Mouse (Mus musculus) layer of hippocampus, adult 9-11 months (tissue): ENCODE measurements at regions not wholly inside any gene's neighbourhood (a gene's known extent, or its start where the extent isn't known, plus 50 kb on each side); places are given as distances from the start of the nearest gene placed in this dataset.
A peak's percentile ranks its signal among the peaks of the same experiment; 100 is the strongest.

ENCODE experiments used
- DNase-seq: peaks from one replicate; pipeline ENCODE4 v3.0.0; 2022

DNA sequence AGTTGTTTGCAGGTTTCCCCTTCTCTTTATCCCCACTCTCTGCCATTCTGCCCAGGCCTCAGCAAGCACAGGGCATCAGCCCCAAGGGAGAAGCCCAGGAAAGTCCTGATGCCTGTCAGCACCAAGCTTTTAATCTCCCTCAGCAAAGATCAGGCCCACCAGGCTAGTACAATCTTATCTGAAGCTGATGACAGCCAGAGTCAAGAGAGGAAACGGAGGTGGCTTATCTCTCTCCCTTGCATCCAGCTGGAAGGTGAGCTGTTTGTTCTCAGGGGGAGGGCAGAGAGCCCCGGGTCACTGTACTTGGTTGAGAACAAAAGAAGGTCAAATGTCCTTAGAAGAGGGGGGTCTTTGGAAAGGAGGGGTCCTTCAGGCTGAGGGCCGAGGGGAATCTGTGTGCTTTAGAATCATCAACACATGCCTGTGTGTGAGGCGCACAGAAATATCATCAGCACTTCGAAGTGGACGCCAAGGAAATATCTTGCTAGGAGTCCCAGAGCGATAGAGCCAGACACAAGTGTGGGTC is 246.8 kb downstream of the Rybp start:
- no peak for DNase-seq

DNA sequence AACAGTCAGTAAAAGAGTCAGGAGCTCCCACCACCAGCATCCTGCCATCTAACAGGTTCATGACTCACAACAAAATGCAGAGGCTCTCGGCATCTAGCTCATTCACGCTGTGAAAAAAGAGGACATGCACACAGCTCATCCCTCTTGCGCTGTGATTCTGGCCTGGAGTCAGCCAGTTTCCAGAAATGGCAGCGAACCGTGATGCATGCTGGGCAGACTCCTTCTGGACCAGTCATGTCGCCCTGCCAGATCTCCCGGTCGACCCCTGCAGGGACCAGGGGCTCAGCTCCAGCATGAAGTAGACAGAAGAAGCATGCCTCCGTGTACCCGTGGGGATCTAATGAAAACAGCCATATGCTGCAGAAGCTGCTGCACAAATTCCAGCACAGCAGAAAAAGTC is 254.6 kb downstream of the Rybp start:
- DNase-seq, result peak; percentile 21

DNA sequence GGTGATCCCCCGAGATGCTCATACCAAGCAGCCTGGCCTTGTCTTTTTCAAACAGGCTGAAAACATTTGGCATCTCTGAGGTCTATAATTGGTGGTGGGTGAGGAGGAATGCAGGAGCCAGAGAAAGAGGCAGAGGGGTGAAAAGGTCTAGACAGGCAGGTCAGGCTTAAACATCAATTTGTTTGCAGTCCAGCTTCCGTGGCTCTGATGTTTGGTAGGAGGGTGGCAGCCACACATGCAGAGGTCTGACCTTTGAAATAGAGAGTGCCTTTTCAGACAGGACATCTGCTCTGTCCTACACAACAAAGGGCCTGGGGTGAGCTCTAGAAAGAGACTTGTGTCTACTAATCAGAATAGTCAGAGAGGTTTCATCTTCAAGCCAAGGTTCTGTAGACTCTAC is 256.8 kb downstream of the Rybp start:
- no peak for DNase-seq

DNA sequence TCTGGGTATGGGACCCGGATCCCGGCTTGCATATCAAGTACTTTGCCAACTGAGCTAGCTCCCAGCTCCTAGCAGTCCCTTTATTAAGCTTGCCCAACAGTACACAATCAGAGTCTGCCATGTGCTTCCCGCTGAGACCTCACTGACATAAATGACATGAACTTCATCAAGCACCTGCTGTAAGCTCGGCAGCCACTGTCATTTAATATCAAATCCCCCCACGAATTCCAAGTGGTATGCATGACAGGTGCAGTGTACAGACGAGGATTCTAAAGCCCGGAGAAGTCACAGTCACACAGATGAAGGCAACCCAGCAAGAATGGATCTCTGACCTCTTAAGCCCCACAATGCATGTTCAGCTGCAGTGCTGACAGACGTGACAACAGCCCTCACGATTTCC is 257.3 kb downstream of the Rybp start:
- DNase-seq, result no peak

DNA sequence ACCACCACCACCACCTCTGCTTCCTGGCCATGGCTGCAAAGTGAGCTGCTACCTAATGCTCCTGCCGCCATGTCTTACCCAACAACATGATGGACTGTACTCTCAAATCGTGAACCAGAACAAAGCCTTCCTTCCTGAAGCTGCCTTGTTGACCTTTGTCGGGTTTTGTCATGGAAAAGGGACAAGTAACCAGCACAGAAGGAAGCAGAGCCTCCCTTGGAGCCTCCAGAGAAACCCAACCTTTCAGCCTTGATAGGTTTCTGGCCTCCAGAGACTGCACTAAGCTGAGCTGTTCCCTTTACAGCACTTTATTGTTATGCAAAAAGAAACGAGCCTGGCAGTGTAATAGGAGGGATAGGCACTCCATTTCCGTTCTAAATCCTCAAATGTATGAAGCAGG is 259.8 kb downstream of the Rybp start:
- DNase-seq, result no peak

DNA sequence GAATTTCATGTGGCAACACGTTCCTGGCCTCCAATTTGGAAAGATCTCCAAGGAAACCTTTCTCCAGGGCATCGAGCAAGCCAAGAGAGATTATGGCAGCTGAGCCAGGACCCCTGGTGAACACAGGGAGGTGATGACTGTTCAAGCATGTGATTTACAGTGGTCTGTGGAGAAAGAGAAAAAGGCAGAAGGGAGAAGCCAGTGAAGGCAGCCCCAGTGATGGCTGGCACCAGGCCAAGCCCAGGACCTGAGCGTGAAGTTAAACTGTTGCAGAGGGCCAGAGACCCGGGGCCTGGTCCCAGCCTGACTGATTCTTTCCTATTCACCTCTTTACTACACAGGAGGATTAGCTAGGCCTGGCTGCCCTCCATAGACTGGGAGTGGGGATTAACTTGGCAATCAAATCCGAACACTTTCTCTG is 261.7 kb downstream of the Rybp start:
- no peak for DNase-seq

DNA sequence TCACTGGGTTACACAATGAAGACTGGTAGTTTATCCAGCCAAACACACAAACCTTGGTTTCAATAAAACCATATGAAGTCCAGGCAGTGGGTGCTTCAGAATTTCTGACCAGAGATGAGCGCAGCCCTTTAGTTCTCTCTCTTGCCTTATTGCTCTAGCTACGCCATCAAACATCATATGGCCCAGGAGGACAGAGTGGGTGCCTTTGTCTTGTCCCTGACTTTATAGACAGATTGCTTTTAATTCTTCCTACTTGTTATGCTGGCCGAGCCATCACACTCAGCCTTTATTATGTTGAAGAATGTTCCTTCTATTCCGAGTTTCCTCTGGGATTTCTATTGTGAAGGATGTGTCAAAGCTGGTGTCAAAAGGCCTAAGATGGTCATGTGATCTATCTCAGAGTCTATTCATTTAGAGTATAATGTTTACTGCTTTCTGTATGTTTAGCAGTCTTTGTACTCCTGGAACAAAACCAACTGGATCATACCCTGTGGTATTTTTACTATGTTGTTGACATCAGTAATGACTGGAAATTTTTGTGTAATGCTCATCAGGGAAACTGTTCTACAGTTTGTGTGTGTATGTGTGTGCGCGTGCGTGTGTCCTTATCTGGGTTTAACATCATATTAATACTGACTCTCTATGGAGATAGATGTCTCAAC is 263.7 kb downstream of the Rybp start:
- no peak for DNase-seq

DNA sequence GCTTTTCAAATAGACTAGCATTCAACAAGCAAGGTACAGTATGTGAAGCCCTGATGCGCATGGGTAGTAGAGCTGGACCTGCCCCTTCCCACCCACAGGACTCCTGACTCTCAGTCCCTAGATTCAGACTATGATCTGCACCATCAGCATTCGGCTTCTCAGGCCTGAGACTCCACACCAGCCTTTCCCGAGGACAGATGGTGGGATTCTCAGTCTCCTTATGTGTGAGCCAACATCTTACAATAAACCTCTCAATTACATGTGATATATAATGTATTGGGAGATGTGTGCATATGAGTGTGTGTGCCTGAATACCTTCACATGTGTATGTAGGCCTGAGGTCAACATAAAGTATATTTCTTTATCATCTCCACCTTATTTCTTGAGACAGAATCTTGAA is 268.3 kb downstream of the Rybp start:
- no peak for DNase-seq

DNA sequence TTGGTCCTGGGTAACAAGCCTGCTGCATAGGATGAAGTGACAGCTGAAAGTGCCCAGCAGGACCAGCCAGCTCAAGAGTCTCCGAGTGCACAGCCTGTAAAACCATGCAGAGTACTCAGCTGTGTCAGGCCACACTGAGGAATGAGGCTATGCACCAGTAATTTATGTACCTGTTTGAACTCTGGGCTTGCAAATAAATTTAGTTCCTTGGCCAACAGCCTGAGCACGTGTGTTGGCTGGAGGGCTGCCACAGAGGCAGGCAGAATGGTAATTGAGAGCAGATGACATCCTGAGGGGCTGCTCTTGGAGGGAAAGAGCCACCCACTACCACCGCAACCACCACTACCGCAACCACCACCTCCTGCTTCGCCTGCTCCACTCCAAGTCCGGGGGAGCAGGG is 273.3 kb downstream of the Rybp start:
- DNase-seq, result no peak

DNA sequence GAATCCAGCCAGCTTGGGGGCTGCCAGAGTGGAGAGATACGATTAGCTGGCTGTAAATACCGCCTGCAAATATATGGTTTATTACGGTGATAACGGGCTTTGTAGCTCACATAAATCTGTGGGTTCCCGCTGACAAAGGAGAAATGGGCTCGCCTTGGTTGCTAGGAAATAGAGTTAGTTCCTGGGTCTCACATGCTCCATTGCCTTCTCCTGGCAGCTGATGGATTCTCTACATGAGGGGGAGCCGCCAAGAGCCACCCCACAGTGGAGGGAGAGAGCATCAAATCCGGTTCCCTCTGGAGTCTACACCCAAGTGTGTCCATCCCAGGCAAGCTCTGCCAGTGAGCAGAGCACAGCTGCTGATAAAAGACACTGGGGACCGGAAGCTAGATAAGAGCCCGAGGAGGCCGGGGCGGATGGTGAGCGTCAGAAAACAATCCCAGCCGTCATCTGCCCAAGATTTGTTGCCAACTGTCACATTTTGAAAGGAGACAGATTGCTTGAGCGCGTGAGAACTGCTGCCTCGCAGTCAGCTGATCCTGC is 275.7 kb downstream of the Rybp start:
- peak; percentile 69 for DNase-seq

DNA sequence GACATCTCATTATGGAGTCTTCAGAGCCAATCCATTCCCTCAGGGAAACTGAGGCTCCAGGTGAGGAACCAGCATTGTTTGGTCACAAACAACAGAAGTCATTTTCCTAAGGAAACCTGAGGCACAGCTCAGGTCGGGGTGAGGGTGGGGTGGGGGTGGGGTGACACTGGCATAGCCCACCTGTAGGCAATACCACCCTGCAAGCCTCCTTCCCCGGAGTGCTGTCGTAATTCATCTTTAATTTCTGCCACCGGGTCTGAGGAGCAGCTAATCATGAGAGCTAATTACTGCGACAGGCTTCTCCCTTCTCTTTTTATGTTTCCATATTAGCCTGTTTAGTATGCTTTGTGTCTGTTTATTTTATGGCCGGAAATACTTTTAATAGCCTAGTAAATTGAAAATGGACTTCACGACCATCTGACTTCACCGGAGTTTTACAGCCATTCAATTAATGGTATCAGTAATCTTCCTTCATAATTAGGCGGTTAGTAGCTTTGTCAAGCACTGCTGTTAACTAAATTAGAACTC is 276.3 kb downstream of the Rybp start:
- DNase-seq, result no peak

DNA sequence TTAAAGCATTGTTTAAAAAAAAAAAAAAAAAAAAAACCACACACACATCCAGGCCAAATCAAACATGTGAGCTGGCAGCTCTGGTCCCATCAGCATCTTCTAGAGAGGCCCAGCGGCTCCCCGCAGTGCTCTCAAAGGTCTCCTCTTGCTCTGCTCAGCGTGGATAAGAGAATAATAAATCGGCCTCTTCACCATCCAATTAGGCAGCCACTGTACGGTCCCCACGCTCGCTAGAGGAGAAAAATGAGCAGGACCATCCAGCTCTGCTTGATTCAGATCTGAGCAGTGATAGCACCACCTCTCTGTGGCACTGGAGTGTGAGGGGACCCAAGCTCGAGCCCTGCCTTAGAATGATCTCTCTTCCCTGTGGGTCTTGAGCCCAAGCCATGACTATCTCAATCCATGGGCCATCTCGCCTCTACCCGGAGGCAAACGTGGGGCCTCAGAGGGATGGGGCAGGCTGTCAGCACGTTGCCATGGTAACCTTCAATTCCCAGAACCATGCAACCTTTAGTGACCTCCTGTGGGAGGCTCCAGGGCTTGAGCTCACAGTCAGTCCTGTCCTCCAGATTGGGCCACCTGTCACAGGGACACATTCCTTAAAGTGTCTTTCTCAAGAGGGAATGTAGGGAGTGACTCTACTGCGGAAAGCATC is 273.6 kb upstream of the Prok2 start:
- DNase-seq, result no peak

DNA sequence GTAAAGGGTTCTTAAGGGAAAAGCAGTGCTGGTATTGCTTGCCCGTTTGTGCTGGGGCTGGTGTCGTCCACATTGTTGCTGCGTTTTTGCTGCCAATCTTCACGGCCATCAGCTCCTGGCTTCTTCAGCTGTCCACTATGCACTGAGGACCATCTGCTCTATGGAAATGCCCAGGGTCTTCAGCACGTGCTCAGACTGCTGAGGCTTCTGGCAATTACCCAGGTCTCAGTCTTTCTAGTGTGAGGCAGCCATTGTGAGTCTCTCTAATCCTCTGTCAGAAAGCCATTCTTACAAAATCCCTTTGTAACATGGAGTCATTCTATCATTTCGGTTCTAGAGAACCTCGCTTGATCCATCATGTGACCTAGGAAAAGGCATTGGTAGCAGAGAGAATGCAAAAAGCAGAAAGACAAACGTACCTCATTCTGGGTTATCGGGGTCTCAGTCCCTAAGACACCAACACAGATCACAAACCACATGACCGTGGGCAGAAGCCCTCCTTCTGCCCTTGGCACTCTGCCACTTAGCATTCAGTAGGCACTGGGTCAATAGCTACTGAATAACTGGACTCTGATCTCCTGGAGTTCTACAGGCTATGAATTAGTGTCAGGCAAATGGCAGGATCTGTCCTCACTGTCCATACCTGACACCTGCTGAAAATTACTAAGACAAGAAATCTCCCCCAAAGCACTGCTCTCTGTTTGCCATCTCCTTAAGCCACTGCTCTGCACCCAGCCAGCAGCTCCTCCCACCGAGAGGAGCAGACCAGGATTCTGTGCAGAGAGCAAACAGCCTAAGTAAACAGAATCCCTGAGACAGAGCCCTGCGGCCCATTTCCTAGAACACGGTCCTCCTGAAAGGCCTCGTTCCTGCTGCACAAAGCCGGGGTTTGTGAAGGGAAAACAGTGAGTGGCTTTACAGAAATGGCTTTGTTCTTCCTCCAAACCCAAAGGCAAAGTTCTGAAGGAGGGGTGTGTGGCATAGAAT is 270.1 kb upstream of the Prok2 start:
- no peak for DNase-seq

DNA sequence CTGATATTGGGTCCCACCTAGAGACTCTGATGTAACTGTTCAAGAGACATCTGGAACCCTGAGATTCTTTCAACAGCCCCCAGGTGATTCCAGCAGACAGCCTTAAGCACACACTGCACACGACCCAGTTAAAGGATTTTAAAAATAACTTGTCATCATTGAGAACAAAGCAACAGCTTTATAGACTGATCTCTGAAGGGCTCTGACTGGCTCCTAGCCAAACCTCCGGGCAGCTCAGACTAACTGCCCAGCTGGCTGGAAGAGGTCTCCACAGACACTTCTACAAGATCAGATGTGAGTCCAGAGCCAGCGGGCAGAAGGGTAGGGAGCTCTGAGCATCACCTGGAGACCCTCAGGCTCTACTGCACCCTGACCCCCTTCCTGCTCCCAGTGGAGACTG is 267.8 kb upstream of the Prok2 start:
- no peak for DNase-seq

DNA sequence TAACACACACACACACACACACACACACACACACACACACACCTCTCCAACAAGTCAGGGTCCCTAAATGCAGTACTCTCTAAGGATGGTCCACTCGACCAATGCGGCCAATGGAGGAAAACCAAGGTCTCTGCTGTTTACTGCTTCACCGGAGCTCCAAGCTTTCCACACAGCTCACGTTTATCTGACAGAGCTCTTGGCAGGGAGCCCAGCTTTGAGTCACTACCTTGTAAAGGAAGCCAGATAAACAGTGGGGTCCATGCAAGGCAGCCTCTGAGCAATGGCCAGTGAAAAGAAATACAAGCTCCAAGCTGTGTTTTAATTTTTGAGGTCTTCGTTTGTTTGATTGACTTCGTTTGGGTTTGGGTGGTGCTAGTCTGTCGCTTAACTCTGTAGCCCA is 264.9 kb upstream of the Prok2 start:
- peak; percentile 18 for DNase-seq

DNA sequence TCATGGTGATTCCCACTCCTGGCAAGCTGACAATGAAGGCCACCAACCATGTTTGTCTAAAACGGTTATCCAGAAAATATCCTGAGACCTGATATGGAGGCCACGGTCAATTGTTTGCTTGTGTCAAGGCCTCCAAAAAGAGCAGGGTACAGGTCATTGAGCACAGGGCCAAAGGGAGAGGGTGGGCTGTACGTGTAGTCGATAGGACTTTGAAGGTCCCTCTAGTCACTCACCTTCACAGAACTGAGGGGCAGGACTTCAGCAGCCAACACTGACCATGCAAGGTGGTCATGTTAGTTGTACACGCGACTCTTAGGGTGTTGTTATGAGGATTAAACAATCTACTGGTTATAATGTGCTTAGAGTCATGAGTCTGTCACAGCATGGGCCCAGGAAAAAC is 264.4 kb upstream of the Prok2 start:
- no peak for DNase-seq

DNA sequence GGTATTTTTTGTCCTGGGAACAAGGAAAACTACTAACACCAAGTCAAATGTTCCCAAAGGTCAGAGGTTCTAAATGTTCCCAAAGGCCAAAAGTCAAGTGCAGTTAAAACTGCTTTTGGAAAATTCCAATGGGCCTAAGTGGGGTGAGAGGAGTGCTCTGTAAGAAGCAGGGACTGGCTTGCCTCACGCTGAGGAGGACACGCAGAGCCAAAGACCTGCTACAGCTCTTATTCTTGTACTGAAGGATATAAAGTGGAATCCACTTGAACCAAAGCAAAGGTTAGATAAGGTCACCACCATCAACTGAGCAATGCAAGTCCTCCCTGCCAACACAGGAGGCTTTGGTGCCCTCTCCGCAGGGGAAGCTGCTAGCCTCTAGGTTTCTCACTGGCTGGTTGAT is 260.3 kb upstream of the Prok2 start:
- no peak for DNase-seq

DNA sequence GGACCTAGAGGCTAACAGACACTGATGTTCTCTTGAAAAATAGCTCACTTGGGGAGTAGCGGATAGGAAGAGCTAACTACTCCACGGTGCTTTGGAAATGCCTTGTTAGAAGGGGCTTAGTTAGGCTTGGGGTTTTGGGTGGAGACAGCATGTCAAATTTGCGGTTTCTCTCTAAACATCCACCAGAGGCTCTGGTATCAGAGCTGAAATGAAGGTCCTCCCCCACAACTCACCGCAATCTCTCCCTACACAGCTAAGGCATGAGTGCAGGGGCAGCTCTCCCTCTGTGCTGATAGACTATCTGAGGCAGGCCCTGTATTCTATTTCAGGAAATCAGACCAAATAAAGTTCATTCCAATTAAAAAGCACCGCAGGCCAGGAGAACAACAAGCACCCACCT is 259.1 kb upstream of the Prok2 start:
- DNase-seq, result no peak

DNA sequence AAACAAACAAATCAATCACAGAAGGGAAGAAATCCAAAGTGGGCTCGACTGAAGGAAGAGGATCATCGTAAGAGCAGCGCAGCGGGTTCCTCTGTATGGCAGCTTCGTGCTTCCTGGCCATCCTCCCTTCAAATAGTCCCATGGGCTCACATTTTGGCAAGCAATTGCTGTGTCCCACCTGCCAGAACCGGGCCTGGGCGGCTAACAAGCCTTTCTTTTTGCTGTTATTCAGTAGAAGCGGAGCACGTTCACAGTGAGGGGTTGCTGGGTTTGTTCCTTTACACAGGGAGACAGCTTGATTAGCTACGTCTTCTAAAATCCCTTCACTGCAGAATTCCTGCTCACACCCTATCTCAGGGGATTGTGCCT is 258.6 kb upstream of the Prok2 start:
- DNase-seq, result no peak

DNA sequence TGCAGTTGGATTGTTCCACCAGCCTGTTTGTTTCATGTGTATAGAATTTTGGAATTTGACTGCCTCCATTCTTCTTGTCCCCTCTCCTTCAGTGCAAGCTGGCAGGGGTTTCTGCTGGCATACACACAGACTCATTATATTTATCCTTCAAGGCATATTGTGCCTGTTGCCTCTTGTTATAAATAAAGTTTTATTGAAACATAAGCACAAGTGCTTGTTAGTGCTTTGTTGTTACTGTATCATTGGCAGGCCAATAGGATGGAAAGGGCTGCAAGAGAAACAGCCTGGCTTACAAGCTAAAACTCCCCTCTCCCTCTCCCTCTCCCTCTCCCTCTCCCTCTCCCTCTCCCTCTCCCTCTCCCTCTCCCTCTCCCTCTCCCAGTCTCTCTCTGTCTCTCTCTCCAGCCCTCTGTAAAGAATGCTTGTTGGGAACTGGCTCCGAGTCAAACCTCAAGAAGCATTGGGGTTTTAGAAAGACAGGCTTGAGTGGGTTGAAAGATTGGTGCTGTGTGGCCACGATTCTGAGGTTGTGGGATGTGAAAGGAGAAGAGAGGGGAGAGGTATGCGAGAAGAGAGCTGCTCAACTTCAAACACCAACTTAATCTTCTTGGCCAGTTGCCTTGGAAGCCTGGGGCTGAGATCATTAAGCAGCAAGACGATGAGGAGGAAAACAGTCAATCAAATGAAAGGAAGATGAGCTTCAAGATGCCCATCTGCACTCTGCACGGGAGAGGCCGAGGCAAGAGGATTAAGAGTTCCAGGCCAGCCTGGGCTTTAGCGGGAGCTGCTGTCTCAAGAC is 258.1 kb upstream of the Prok2 start:
- DNase-seq, result no peak

DNA sequence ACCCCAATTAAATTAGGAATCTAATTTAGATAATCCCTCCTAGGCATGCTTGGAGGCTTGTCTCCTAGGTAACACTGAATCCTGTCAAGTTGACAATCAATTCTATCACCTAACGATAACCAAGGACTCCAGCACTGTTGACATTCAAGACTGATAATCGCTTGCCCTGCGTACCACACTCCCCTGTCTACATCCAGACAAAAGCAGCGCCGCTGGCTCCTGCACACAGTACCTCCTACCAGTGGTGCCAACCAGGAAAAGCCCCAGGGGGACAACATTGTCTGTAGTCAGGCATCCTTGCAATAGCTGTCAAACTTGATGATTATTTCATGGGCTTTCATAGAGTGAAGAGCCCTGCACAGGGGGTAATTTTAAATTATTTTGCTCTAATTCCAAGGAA is 253.4 kb upstream of the Prok2 start:
- no peak for DNase-seq

DNA sequence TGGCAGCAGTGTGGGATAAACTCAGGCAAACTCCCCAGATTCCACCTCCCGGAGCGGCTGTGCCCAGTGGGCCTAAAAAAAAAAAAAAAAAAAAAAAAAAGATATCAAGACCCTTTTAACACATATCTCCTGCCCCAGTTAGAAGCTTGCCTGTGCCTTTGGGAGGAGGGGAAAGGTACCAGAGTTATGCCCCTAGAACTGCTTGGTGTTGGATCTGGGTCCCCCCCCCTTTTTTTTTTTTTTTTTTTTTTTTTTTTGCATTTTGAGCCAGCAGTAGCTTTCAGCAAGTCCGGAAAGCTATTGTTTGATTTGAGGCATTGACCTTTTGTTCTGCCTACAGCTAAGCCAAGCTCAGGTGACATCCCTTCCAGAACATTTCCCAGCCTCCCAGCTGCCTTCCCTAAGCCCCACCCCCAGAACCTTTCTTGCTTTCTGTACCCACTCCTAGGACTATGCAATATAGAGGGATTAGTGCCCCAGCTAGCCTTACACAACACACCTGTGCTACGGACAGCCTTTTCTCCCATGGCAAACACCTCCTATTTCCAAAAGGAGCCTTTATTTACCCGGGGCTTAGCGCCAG is 252.1 kb upstream of the Prok2 start:
- DNase-seq, result no peak
